Mouse (Mus musculus): Measurements from ENCODE around the gene Polh. TPM values are rescaled to one million over a fixed set of nuclear protein-coding genes. Genes with fewer than 3 reads are reported as not detected.

The Polh gene
- total RNA-seq, 2 experiments from 2014 or later, result 11.8 to 14.1 TPM

DNA sequence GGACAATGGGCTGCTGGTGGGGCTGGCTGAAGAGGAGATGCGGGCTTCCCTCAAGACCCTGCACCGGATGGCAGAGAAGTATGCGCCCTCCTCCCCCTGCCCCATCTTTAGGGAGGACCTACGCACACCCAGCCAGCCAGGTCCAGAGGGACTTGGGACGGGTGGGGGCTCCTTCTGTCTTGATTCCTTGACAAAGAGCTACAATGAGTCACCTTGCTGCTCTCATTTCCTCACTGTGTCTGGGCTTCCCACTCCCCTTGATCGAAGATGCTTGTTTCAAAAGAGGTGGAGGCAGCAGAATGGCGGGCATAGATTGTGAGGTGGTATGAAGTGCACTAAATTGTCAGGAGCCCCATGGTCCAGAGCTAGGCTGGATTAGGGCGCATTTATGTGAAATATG is 38.1 kb downstream of the Polh start:
- intact Hi-C loops (cut with DNase I), result no loop called here
- Histone ChIP-seq H3K4me3 (no peak overlapping the region), H3K27ac (no peak overlapping the region)
- DNase-seq, result no peak
- TF ChIP-seq CTCF (IDR thresholded peaks at IDR 0.05), result no peak

DNA sequence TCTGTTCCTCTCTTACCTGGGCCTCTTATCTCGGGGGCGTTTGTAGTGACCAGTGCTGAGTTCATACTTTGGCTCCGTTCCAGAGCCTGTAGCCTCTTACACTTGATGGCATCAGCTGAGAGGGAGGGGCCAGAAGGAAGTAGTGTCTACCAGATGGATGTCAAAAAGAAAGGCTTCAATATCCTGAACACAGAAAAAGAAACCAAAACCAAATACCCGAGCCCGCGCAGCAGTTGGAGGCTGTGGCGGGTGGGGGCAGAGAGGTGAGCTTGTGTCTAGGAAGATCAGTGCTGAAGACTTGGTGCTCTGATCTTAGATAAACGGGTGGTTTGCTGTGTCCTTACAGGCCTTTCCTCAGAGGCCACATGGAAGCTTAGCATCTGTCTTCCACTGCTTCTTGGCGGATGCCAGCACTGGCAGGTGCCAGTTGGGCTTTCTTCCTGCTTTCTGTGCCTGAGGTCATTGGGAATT is 39.5 kb downstream of the Polh start:
- DNase-seq, result no peak
- Histone ChIP-seq H3K4me3 (peak overlapping the region; percentile 56), H3K27ac (peak overlapping the region; percentile 67)
- intact Hi-C loops (cut with DNase I), result no loop called here
- no peak for TF ChIP-seq CTCF (IDR thresholded peaks at IDR 0.05)

GRCm38 (mm10) chr17:46162551-46162950 is 39.9 kb downstream of the Polh start:
- Histone ChIP-seq H3K4me3 (peak overlapping the region; percentile 56), H3K27ac (peak overlapping the region; percentile 67)
- no peak for TF ChIP-seq CTCF (IDR thresholded peaks at IDR 0.05)
- DNase-seq, result no peak
- intact Hi-C loops (cut with DNase I), result no loop called here

GRCm38 (mm10) chr17:46161710-46162109 is 40.7 kb downstream of the Polh start:
- Histone ChIP-seq H3K4me3 (peak overlapping the region; percentile 92), H3K27ac (peak overlapping the region; percentile 98)
- no peak for TF ChIP-seq CTCF (IDR thresholded peaks at IDR 0.05)
- intact Hi-C loops (cut with DNase I), result no loop called here
- no peak for DNase-seq

GRCm38 (mm10) chr17:46161179-46161578 is 41.3 kb downstream of the Polh start:
- intact Hi-C loops (cut with DNase I), result no loop called here
- peak overlapping the region; percentile 98 for H3K27ac ChIP-seq
- no peak for TF ChIP-seq CTCF (IDR thresholded peaks at IDR 0.05)
- no peak for DNase-seq
- peak overlapping the region; percentile 92 for H3K4me3 ChIP-seq

DNA sequence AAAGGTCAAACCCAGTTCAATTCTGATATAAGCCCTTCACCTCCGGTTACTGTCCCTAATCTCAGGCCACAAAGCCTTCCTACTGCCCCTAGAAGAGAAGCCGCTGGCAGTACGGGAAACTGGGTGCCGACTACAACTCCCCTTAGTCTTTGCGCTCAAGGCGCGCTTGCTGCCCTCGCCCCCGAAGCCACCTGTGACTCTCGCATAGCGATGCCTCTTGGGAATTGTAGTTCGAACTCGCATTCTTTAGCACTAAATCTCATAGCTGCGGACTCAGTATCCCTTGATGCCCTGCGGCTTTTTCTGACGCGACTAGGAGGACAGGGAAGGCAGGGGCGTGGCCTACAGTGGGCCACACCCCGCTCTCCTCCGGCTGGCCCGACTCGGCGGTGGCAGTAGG is 41.8 kb downstream of the Polh start, which contains the start of gene Gtpbp2:
Gtpbp2 (plus strand) TSS at position 347 of the 400 bp plus-strand sequence.
- Histone ChIP-seq H3K4me3 (peak within 1 kb of the TSS; percentile 92), H3K27ac (peak within 1 kb of the TSS; percentile 98)
- peak; percentile 95 for DNase-seq
- intact Hi-C loops (cut with DNase I), result no loop called here
- TF ChIP-seq CTCF (IDR thresholded peaks at IDR 0.05), result no peak

- peak; percentile 53 for TF ChIP-seq CTCF (IDR thresholded peaks at IDR 0.05)
- H3K4me3 ChIP-seq, result peak overlapping the region; percentile 92
- peak; percentile 94 for DNase-seq
- H3K27ac ChIP-seq, result peak overlapping the region; percentile 98
- intact Hi-C loops (cut with DNase I), result no loop called here
Measured at GRCm38 (mm10) chr17:46160090-46160662, 42.3 kb downstream of the Polh start.

- peak overlapping the region; percentile 98 for H3K27ac ChIP-seq
- intact Hi-C loops (cut with DNase I), result loop anchor here (10.0 kb wide), 1 partner anchor 574 kb away; no protein-coding TSS in a partner anchor
Measured at GRCm38 (mm10) chr17:46159236-46159635, 43.2 kb downstream of the Polh start.

DNA sequence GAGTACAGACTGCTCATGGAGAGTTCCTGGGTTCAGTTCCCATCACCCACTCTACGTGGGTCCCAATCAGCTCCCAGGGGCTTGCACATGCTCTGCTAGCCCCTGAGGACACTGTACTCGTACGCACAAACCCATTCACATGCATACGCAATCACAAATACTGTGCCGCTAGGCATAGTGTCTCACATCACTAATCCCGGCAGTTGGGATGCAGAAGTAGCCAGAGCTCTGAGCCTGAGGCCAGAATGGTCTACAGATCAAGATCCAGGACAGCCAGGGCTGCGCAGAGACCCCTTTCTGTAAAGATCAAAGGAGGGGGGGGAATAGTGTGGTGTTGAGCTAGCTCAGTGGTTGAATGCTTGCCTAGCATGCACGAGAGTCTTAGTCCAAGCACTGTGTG is 45.3 kb downstream of the Polh start:
- intact Hi-C loops (cut with DNase I), result loop anchor here (10.0 kb wide), 1 partner anchor 572 kb away; no protein-coding TSS in a partner anchor
- Histone ChIP-seq H3K27ac (no peak overlapping the region), H3K4me3 (no peak overlapping the region)
- no peak for TF ChIP-seq CTCF (IDR thresholded peaks at IDR 0.05)
- DNase-seq, result no peak

More at GRCm38 (mm10) chr17:46159236-46159635, 43.2 kb downstream of the Polh start:
- peak overlapping the region; percentile 92 for H3K4me3 ChIP-seq
- DNase-seq, result no peak
- no peak for TF ChIP-seq CTCF (IDR thresholded peaks at IDR 0.05)

DNA sequence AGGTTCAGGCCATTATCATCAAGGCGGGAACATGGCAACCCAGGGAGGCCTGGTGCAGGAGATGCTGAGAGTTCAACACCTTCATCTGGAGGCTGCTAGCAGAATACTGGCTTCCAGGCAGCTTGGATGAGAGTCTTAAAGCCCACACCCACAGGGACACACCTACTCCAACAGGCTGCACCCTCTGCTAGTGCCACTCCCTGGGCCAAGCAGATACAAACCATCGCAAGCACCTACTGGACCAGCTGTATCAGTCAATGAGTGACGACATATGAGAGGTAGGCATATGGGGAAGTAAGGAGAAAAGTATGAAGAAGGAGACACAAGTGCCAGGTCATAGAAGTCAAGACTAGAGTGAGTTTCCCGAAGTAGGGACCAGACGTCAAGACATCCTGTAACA is 45.8 kb downstream of the Polh start:
- Histone ChIP-seq H3K27ac (no peak overlapping the region), H3K4me3 (no peak overlapping the region)
- no peak for DNase-seq
- TF ChIP-seq CTCF (IDR thresholded peaks at IDR 0.05), result no peak
- intact Hi-C loops (cut with DNase I), result loop anchor here (10.0 kb wide), 1 partner anchor 572 kb away; no protein-coding TSS in a partner anchor

GRCm38 (mm10) chr17:46154336-46154735 is 48.1 kb downstream of the Polh start:
- TF ChIP-seq CTCF (IDR thresholded peaks at IDR 0.05), result no peak
- DNase-seq, result no peak
- peak overlapping the region; percentile 96; the same call in 1 of the 2 replicates for H3K27ac ChIP-seq
- intact Hi-C loops (cut with DNase I), result loop anchor here (10.0 kb wide), 1 partner anchor 570 kb away; no protein-coding TSS in a partner anchor
- no peak overlapping the region for H3K4me3 ChIP-seq

GRCm38 (mm10) chr17:46152847-46153782 is 49.3 kb downstream of the Polh start, which contains the start of gene Mad2l1bp:
Gene Mad2l1bp (minus strand): TSS chr17:46153553.
- intact Hi-C loops (cut with DNase I), result loop anchor here (10.0 kb wide), 1 partner anchor 568 kb away; no protein-coding TSS in a partner anchor
- peak within 1 kb of the TSS; percentile 85 for H3K4me3 ChIP-seq
- TF ChIP-seq CTCF (IDR thresholded peaks at IDR 0.05), result no peak
- DNase-seq, result peak; percentile 93
- peak within 1 kb of the TSS; percentile 96 for H3K27ac ChIP-seq
